Mouse (Mus musculus) left cerebral cortex, adult 18-20 months (tissue): Measurements from ENCODE around the gene Pi4ka. TPM values are rescaled to one million over a fixed set of nuclear protein-coding genes. Genes with fewer than 3 reads are reported as not detected.

ENCODE experiments used
- DNase-seq, 2 experiments: peaks; one replicate each; pipeline ENCODE4 v3.0.0; 2021 to 2022; ENCODE audit warnings: low spot score in 2 of 2, mixed read lengths in 1 of 2
- long read RNA-seq, 2 experiments: library from polyadenylated mRNA; stranded (forward); transcript quantifications; one replicate each; pipeline ENCODE4 v2.0.0; 2021
- total RNA-seq, 2 experiments: library from RNA; stranded (reverse); gene quantifications; 2 replicates each; pipeline ENCODE4 v1.2.3; 2021

Gene Pi4ka
- total RNA-seq, result 100 to 1,000 TPM; 350 to 352 TPM
- long read RNA-seq, experiment 1, full-length matches to known transcripts, result 25 of 122 reads
- long read RNA-seq, experiment 1, partial matches to known transcripts, result 60 of 122 reads
- long read RNA-seq, experiment 1, other reads (novel, unspliced or antisense), result 37 of 122 reads
- long read RNA-seq, experiment 2, full-length matches to known transcripts, result 9 of 65 reads
- long read RNA-seq, experiment 2, partial matches to known transcripts, result 40 of 65 reads
- long read RNA-seq, experiment 2, other reads (novel, unspliced or antisense), result 16 of 65 reads

GRCm38 (mm10) chr16:17405736-17406443 lies at the start of gene Pi4ka, which contains the start of gene Snap29:
Gene Pi4ka (minus strand): TSS chr16:17406314.
Gene Snap29 (plus strand): TSS chr16:17405986.
- DNase-seq, result peak; percentile 100

GRCm38 (mm10) chr16:17452373-17452715 lies 46.2 kb upstream of the Pi4ka start:
- DNase-seq, result peak; percentile 29 to 52

GRCm38 (mm10) chr16:17451541-17452372 lies 45.6 kb upstream of the Pi4ka start, which contains the start of gene Crkl:
Gene Crkl (plus strand): TSS chr16:17451987.
- peak; percentile 96 to 98 for DNase-seq

- DNase-seq, result no peak
Measured at GRCm38 (mm10) chr16:17432576-17432975, 26.5 kb upstream of the Pi4ka start.

GRCm38 (mm10) chr16:17423021-17423420 lies 16.9 kb upstream of the Pi4ka start:
- DNase-seq, result no peak

GRCm38 (mm10) chr16:17410209-17410608 lies 4.1 kb upstream of the Pi4ka start:
- no peak for DNase-seq

- no peak for DNase-seq
Measured at GRCm38 (mm10) chr16:17409046-17409445, 2.9 kb upstream of the Pi4ka start.

- DNase-seq, result no peak
Measured at GRCm38 (mm10) chr16:17406512-17407231, 558 bp upstream of the Pi4ka start.

- peak; percentile 86 to 90 for DNase-seq
Measured at GRCm38 (mm10) chr16:17405271-17405696, 830 bp downstream of the Pi4ka start.

GRCm38 (mm10) chr16:17402855-17403254 lies 3.3 kb downstream of the Pi4ka start:
- peak in 1 of 2 experiments; percentile 24 for DNase-seq

GRCm38 (mm10) chr16:17392784-17393183 lies 13.3 kb downstream of the Pi4ka start:
- no peak for DNase-seq

- DNase-seq, result no peak
Measured at GRCm38 (mm10) chr16:17383594-17384326, 22.4 kb downstream of the Pi4ka start.

GRCm38 (mm10) chr16:17382306-17382705 lies 23.8 kb downstream of the Pi4ka start:
- DNase-seq, result no peak

GRCm38 (mm10) chr16:17358787-17359186 lies 47.3 kb downstream of the Pi4ka start:
- DNase-seq, result peak; percentile 23 to 39

- DNase-seq, result no peak
Measured at GRCm38 (mm10) chr16:17356031-17356430, 50.1 kb downstream of the Pi4ka start.

GRCm38 (mm10) chr16:17346766-17347165 lies 59.3 kb downstream of the Pi4ka start:
- DNase-seq, result no peak

GRCm38 (mm10) chr16:17345813-17346155 lies 60.3 kb downstream of the Pi4ka start:
- no peak for DNase-seq

GRCm38 (mm10) chr16:17345141-17345812 lies 60.8 kb downstream of the Pi4ka start:
- DNase-seq, result no peak

- DNase-seq, result no peak
Measured at GRCm38 (mm10) chr16:17341847-17342246, 64.3 kb downstream of the Pi4ka start.

- no peak for DNase-seq
Measured at GRCm38 (mm10) chr16:17340705-17341104, 65.4 kb downstream of the Pi4ka start.
